Mouse (Mus musculus): Measurements from ENCODE around the gene Zg16.

DNA sequence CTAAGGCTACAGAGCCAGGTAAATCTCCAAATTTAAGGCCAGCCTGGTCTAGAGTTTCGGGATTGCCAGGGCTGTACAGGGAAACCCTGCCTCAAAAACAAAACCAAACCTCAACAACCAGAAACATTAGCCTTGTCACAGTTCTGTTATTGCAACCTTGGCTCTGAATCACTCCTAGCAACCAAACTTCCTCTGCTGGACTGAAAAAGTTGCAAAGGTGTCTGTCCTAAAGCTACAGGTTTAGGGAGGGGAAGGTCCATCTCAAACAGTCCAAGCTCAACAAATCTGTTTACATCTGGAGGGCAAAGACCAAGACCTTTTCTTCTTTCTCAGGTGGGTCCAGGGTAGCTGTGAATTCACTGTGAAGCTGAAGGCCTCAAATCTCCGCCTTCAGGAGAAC is 76.1 kb downstream of the Zg16 start:
- TF ChIP-seq POLR2A (IDR thresholded peaks at IDR 0.05; ENCODE audit: insufficient read depth, low read length) (no peak), CTCF (IDR thresholded peaks at IDR 0.05; ENCODE audit: low read depth, low read length) (no peak), EP300 (IDR thresholded peaks at IDR 0.05; ENCODE audit: insufficient read depth, low read depth, low read length) (no peak)

Data from ES-Bruce4 (cell line).